Mouse (Mus musculus): ENCODE data around the gene Otc. TPM values are rescaled to one million over a fixed set of nuclear protein-coding genes. Genes with fewer than 3 reads are reported as not detected.

The Otc gene
- total RNA-seq, 2 experiments from 2014 or later: 0.20 to 10.0 TPM

Other genes with a start within 250 kb of the Otc start
- 10 to 100 TPM in 1 of 2 experiments, 1 to 10 TPM in 1; 9.4 to 11.4 TPM for gene Srpx, start 134.6 kb upstream of the Otc start, total RNA-seq (2021)
- 10 to 100 TPM in 1 of 2 experiments, 1 to 10 TPM in 1; 9.0 to 11.0 TPM for gene Rpgr, start 35.4 kb upstream of the Otc start, total RNA-seq (2021)
- 100 to 1,000 TPM in 1 of 2 experiments, 10 to 100 TPM in 1; 97.5 to 104 TPM for gene Tspan7, start 232.9 kb downstream of the Otc start, total RNA-seq (2021)

Measured in adrenal gland, postnatal 4 days (tissue).